ENCODE assay signal across 13 mouse cellular contexts in genomic region chr3:129217862-129218370, GRCm38 (mm10). TPM values are rescaled to one million over a fixed set of nuclear protein-coding genes. Genes with fewer than 3 reads are reported as not detected.
DNase-seq lines count a peak whose midpoint lies in the region; ATAC-seq and TF ChIP-seq lines count a peak whose summit lies in the region.
"Had no signal": no experiment of that assay in that cellular context is flagged by ENCODE, and none has a peak within 500 bp of the region (broad histone marks: within the 10 kb centered on the region; RNA-seq: fewer than 3 reads in every experiment).

No protein-coding gene starts in this region.

- no peak for DNase-seq in heart, postnatal 14 days
- no peak for DNase-seq in ES-E14 (ENCODE audit: low read depth, low spot score)
- DNase-seq in testis, postnatal 14 days (ENCODE audit: low spot score) = no peak
- no peak for DNase-seq in right cerebral cortex, postnatal 10 days (ENCODE audit: low spot score in 2 of 2)
- DNase-seq in thymus, adult 2 months = no peak
- DNase-seq: cerebellum, adult 2 months; lung, postnatal 36 days; thymus, adult 18-20 months had no signal

- no peaks in the 10 kb centered on the region for H3K9me3 ChIP-seq in heart, embryonic 12.5 days (replicated peaks)
- H3K9me3 ChIP-seq in ES-E14 (ENCODE audit: control insufficient read depth, insufficient read depth, low read depth, low read length) = no peaks in the 10 kb centered on the region
- H3K9me3 ChIP-seq in embryonic facial prominence, embryonic 15.5 days (replicated peaks) = no peaks in the 10 kb centered on the region
- H3K9me3 ChIP-seq in midbrain, embryonic 15.5 days = no peaks in the 10 kb centered on the region
- H3K9me3 ChIP-seq: forebrain, embryonic 15.5 days had no signal

- 3% methylated on average over 12 of the region's 12 CpGs for WGBS in heart, embryonic 12.5 days
- 19% methylated on average over 12 of the region's 12 CpGs for whole genome bisulfite sequencing in embryonic facial prominence, embryonic 15.5 days
- 2% methylated on average over 12 of the region's 12 CpGs for WGBS in midbrain, embryonic 15.5 days
- 13% methylated on average over 12 of the region's 12 CpGs for WGBS in thymus, adult 2 months

- TF ChIP-seq CTCF in thymus, adult 2 months (IDR thresholded peaks at IDR 0.05; ENCODE audit: borderline replicate concordance, control insufficient read depth, extremely low read depth, insufficient read depth, low read length, poor library complexity) = no peak

- H3K4me2 ChIP-seq in heart, embryonic 12.5 days = peak overlapping the region; percentile 65
- peak overlapping the region; percentile 42; the same call in 1 of the 2 replicates for H3K4me2 ChIP-seq in embryonic facial prominence, embryonic 15.5 days (replicated peaks)
- no peak overlapping the region for H3K4me2 ChIP-seq in midbrain, embryonic 15.5 days
- H3K4me2 ChIP-seq: forebrain, embryonic 15.5 days had no signal

- ATAC-seq in heart, embryonic 12.5 days (ENCODE audit: insufficient number of reproducible peaks, low FRiP score) = no peak
- no peak for ATAC-seq in embryonic facial prominence, embryonic 15.5 days (ENCODE audit: insufficient number of reproducible peaks, low FRiP score, low TSS enrichment, low read depth)
- ATAC-seq in midbrain, embryonic 15.5 days (replicated peaks) = no peak
- ATAC-seq: forebrain, embryonic 15.5 days; hindbrain, embryonic 16.5 days had no signal

- in situ Hi-C loops in ES-E14 (cut with MboI; ENCODE audit: low sequenced_read_pairs in 2 of 2, unreplicated experiment in 2 of 2) = loop anchor here in 1 of 2 experiments (25.0 kb wide), 1 partner anchor 1894 kb away; the partner anchor contains the start of gene Lef1

- peaks cover 25% of the 10 kb centered on the region for H3K4me1 ChIP-seq in heart, embryonic 12.5 days (replicated peaks)
- peaks cover 0 to 10% of the 10 kb centered on the region in 2 experiments; a peak in 1 of 4 replicates for H3K4me1 ChIP-seq in ES-E14 (ENCODE audit: control insufficient read depth in 2 of 2, insufficient read depth in 2 of 2, low read length in 2 of 2, poor library complexity in 1 of 2)
- H3K4me1 ChIP-seq in embryonic facial prominence, embryonic 15.5 days = peaks cover 30% of the 10 kb centered on the region
- peaks cover 21% of the 10 kb centered on the region for H3K4me1 ChIP-seq in midbrain, embryonic 15.5 days
- H3K4me1 ChIP-seq in thymus, adult 2 months (replicated peaks; ENCODE audit: control insufficient read depth, insufficient read depth, low read length) = peaks cover 9% of the 10 kb centered on the region

- peak overlapping the region; percentile 10; the same call in 1 of the 2 replicates for H3K27ac ChIP-seq in heart, embryonic 12.5 days (ENCODE audit: poor library complexity, severe bottlenecking)
- peak overlapping the region; percentile 42; the same call in 1 of the 2 replicates for H3K27ac ChIP-seq in ES-E14 (ENCODE audit: insufficient read depth, low read depth, low read length, poor library complexity, severe bottlenecking)
- H3K27ac ChIP-seq in embryonic facial prominence, embryonic 15.5 days (replicated peaks) = no peak overlapping the region
- no peak overlapping the region for H3K27ac ChIP-seq in midbrain, embryonic 15.5 days
- H3K27ac ChIP-seq in thymus, adult 2 months (ENCODE audit: control insufficient read depth, insufficient read depth, low read length) = no peak overlapping the region
- H3K27ac ChIP-seq: forebrain, embryonic 15.5 days had no signal

- H3K9ac ChIP-seq in heart, embryonic 12.5 days = peak overlapping the region; percentile 74
- H3K9ac ChIP-seq in ES-E14 (ENCODE audit: insufficient read depth, low read depth, low read length, poor library complexity, severe bottlenecking) = peak overlapping the region; percentile 35; the same call in 1 of the 2 replicates
- H3K9ac ChIP-seq in embryonic facial prominence, embryonic 15.5 days = no peak overlapping the region
- no peak overlapping the region for H3K9ac ChIP-seq in midbrain, embryonic 15.5 days
- H3K9ac ChIP-seq: forebrain, embryonic 15.5 days had no signal

- H3K36me3 ChIP-seq in heart, embryonic 12.5 days = no peaks in the 10 kb centered on the region
- no peaks in the 10 kb centered on the region for H3K36me3 ChIP-seq in ES-E14 (ENCODE audit: control insufficient read depth, insufficient read depth, low read length, poor library complexity, severe bottlenecking)
- H3K36me3 ChIP-seq in embryonic facial prominence, embryonic 15.5 days = no peaks in the 10 kb centered on the region
- no peaks in the 10 kb centered on the region for H3K36me3 ChIP-seq in midbrain, embryonic 15.5 days (replicated peaks)
- no peaks in the 10 kb centered on the region for H3K36me3 ChIP-seq in thymus, adult 2 months (ENCODE audit: control insufficient read depth, insufficient read depth, low read length)
- H3K36me3 ChIP-seq: forebrain, embryonic 15.5 days had no signal

- H3K4me3 ChIP-seq in heart, embryonic 12.5 days = peak overlapping the region; percentile 62
- H3K4me3 ChIP-seq in ES-E14 (ENCODE audit: insufficient read depth in 1 of 2, low read depth in 1 of 2, low read length in 2 of 2, poor library complexity in 1 of 2, severe bottlenecking in 1 of 2) = peak overlapping the region in 1 of 2 experiments; percentile 34; a peak in 1 of 4 replicates
- H3K4me3 ChIP-seq in embryonic facial prominence, embryonic 15.5 days (replicated peaks) = peak overlapping the region; percentile 60
- peak overlapping the region; percentile 1; the same call in 1 of the 2 replicates for H3K4me3 ChIP-seq in midbrain, embryonic 15.5 days
- H3K4me3 ChIP-seq in thymus, adult 2 months (ENCODE audit: control insufficient read depth, insufficient read depth, low read length) = no peak overlapping the region
- H3K4me3 ChIP-seq: forebrain, embryonic 15.5 days had no signal

- H3K27me3 ChIP-seq in heart, embryonic 12.5 days (replicated peaks) = peaks cover 55% of the 10 kb centered on the region
- H3K27me3 ChIP-seq in embryonic facial prominence, embryonic 15.5 days = peaks cover 77% of the 10 kb centered on the region
- peaks cover 59% of the 10 kb centered on the region for H3K27me3 ChIP-seq in midbrain, embryonic 15.5 days (replicated peaks)
- H3K27me3 ChIP-seq in thymus, adult 2 months (ENCODE audit: control insufficient read depth, insufficient read depth, low read length) = peaks cover 38% of the 10 kb centered on the region

- TF ChIP-seq POLR2A in thymus, adult 2 months (IDR thresholded peaks at IDR 0.05; ENCODE audit: control insufficient read depth, extremely low read depth, insufficient read depth, low read length, poor library complexity) = no peak

- intact Hi-C loops in heart, postnatal 14 days (cut with DNase I) = loop anchor here (5.0 kb wide), 1 partner anchor 1586 kb away; the partner anchor contains the start of gene Neurog2

TF ChIP-seq in ES-E14, 5 proteins besides CTCF, POLR2A, EP300 and RAD21:
- TF ChIP-seq ZNF384 (IDR thresholded peaks at IDR 0.05; ENCODE audit: low read depth, low read length) (no peak), CHD2 (IDR thresholded peaks at IDR 0.05; ENCODE audit: low read depth, low read length) (no peak), MAFK (IDR thresholded peaks at IDR 0.05; ENCODE audit: insufficient read depth, low read depth, low read length) (no peak), HCFC1 (IDR thresholded peaks at IDR 0.05; ENCODE audit: borderline replicate concordance, insufficient read depth, low read length) (no peak), ZC3H11A (IDR thresholded peaks at IDR 0.05; ENCODE audit: borderline replicate concordance, low read depth, low read length) (no peak)

RNA-seq across cellular contexts. Expression of gene Pitx2, which starts 18.2 kb away (rescaled TPM):
- 39.1 and 41.3 TPM in 2 replicates for polyA plus RNA-seq in heart, embryonic 12.5 days (2016; fragmentation: Nextera tagmentation; extraction: Ambion mirVana)
- under 1 TPM; 0.83 to 0.91 TPM for total RNA-seq in heart, postnatal 14 days (2021)
- total RNA-seq in ES-E14 (2012; rRNA removed) = 2.9 and 9.8 TPM in 2 replicates
- polyA plus RNA-seq in embryonic facial prominence, embryonic 15.5 days (2015; fragmentation: Nextera tagmentation; extraction: Ambion mirVana) = 82.5 and 88.3 TPM in 2 replicates
- polyA plus RNA-seq in midbrain, embryonic 15.5 days (2015; fragmentation: Nextera tagmentation; extraction: Ambion mirVana) = 41.0 and 60.5 TPM in 2 replicates
- polyA plus RNA-seq in thymus, adult 2 months (2012; rRNA removed) = 0.19 and 0.26 TPM in 2 replicates

Comparison
In these comparisons a context has a peak if more than half of its experiments do, and no peak if none do; other contexts are left out.
1. H3K27ac ChIP-seq: peak in heart, embryonic 12.5 days (single experiment) and ES-E14 (single experiment); none in embryonic facial prominence, embryonic 15.5 days (single experiment), midbrain, embryonic 15.5 days (single experiment) and thymus, adult 2 months (single experiment).
2. H3K9ac ChIP-seq: peak in heart, embryonic 12.5 days (single experiment) and ES-E14 (single experiment); none in embryonic facial prominence, embryonic 15.5 days (single experiment) and midbrain, embryonic 15.5 days (single experiment).
3. RNA of gene Pitx2, which starts 18.2 kb away (polyA plus RNA-seq): 82.5 to 88.3 TPM in embryonic facial prominence, embryonic 15.5 days, 41.0 to 60.5 TPM in midbrain, embryonic 15.5 days and 39.1 to 41.3 TPM in heart, embryonic 12.5 days; 0.19 to 0.26 TPM in thymus, adult 2 months; every median in the first group is over 10 times any median in the second.